Mouse (Mus musculus): ENCODE data around the gene Pou5f2. TPM values are rescaled to one million over a fixed set of nuclear protein-coding genes. Genes with fewer than 3 reads are reported as not detected.

The Pou5f2 gene
- polyA plus RNA-seq, 2 experiments = 0.03 to 0.06 TPM

DNA sequence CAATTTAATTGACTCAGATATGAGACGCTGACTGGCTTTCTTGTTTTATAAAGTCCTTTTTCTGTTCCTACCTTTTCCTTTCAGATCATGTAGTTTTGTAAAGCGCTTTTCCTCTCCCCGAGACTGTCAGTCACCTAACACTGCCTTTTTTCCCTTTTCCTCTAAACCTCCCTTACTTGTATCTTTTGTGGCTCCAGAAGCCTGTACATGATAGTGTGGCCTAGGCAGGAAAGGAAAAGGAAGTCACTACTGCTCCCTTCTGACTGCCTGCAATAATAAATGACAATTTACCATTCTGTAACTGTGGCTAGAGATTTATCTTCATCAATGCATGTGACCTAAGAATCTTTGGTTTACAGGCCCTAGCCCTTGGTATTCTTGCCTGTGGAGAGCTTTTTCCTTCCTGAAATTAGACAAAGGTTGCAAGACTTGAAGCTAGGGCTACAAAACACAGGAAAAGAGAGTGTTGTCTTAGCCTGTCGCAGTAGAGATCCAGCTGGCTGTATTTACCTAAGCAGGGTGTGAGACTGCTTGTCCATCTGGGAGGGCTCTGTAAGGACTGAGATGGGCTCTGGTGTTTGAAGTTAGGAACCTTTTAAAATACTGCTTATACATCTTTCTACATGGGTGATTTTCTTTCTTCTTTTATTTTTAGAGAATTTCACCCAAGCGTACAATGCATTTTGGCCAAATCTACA is 33.4 kb upstream of the Pou5f2 start:
- ATAC-seq (ENCODE audit: insufficient read depth) (no peak), DNase-seq (ENCODE audit: low read depth in 3 of 3, low spot score in 3 of 3) (no peak)

DNA sequence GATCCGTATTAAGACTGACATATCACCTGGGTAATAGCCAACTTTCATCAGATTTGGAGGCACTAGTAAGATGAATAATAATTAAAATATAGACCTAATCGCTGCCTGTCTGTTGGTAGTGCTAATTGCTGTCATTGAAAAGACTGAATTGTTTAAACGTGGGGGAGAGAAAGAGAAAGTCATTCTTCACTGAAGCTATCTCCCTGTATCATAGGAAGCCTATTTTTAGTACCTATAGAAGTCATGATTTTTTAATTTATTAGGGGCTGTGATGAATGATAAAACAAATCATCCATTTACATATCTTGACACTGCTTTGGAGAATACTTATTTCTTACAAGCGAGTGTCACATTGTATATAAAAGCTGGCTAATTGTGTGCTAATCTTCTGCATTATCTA is 20.1 kb upstream of the Pou5f2 start:
- 67% methylated on average over 4 of the region's 4 CpGs for WGBS (ENCODE audit: insufficient replicate concordance)

More for the DNA sequence above, 33.4 kb upstream of the Pou5f2 start:
- WGBS (ENCODE audit: insufficient replicate concordance) = 48% methylated on average over 5 of the region's 5 CpGs
- Histone ChIP-seq H3K4me3 (ENCODE audit: insufficient read depth in 1 of 2, low read depth in 2 of 2, low read length in 2 of 2) (no peak overlapping the region), H3K4me1 (replicated peaks; ENCODE audit: control insufficient read depth in 2 of 2, insufficient read depth in 2 of 2, low read length in 1 of 2) (no peaks in the 10 kb centered on the region), H3K27ac (no peak overlapping the region), H3K27me3 (ENCODE audit: control insufficient read depth, insufficient read depth, low read length) (no peaks in the 10 kb centered on the region), H3K9ac (replicated peaks) (no peak overlapping the region), H3K36me3 (replicated peaks; ENCODE audit: control insufficient read depth, insufficient read depth, low read depth) (no peaks in the 10 kb centered on the region), H3K4me2 (ENCODE audit: low read depth) (no peak overlapping the region), H3K9me3 (ENCODE audit: control insufficient read depth, low read length) (no peaks in the 10 kb centered on the region)
- no peak for TF ChIP-seq CTCF (IDR thresholded peaks at IDR 0.05; ENCODE audit: low read depth)
- no peak for TF ChIP-seq EP300 (IDR thresholded peaks at IDR 0.05; ENCODE audit: low read depth)

DNA sequence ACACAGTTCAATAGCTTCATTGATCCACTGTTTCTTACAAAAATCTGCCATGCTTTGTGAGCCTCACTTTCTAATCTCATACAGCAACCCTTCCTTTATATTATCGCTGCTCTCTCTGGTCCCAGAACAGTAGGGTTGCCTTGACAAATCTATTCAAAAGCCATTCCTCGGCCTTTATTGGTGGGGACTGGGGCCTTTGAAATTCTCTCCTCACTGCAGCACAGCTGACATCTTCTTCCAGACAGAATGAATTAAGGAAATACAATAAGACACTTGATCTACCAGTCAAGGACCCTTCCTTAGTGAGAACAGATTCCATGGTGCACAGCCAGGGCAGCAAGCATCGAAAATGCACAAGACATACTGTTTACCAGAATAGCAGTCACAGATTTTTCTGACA is 19.4 kb upstream of the Pou5f2 start:
- no peaks in the 10 kb centered on the region for H3K9me3 ChIP-seq (ENCODE audit: control insufficient read depth, low read length)
- no peaks in the 10 kb centered on the region for H3K4me1 ChIP-seq (replicated peaks; ENCODE audit: control insufficient read depth in 2 of 2, insufficient read depth in 2 of 2, low read length in 1 of 2)
- H3K27me3 ChIP-seq (ENCODE audit: control insufficient read depth, insufficient read depth, low read length) = no peaks in the 10 kb centered on the region
- DNase-seq (ENCODE audit: low read depth in 3 of 3, low spot score in 3 of 3) (no peak), ATAC-seq (ENCODE audit: insufficient read depth) (no peak)
- no peak for TF ChIP-seq CTCF (IDR thresholded peaks at IDR 0.05; ENCODE audit: low read depth)
- TF ChIP-seq EP300 (IDR thresholded peaks at IDR 0.05; ENCODE audit: low read depth) = no peak
- no peak overlapping the region for H3K4me2 ChIP-seq (ENCODE audit: low read depth)
- no peak overlapping the region for H3K9ac ChIP-seq (replicated peaks)
- no peak overlapping the region for H3K4me3 ChIP-seq (ENCODE audit: insufficient read depth in 1 of 2, low read depth in 2 of 2, low read length in 2 of 2)
- 68% methylated on average over 3 of the region's 3 CpGs for WGBS (ENCODE audit: insufficient replicate concordance)
- no peaks in the 10 kb centered on the region for H3K36me3 ChIP-seq (replicated peaks; ENCODE audit: control insufficient read depth, insufficient read depth, low read depth)
- no peak overlapping the region for H3K27ac ChIP-seq

More for the DNA sequence above, 20.1 kb upstream of the Pou5f2 start:
- TF ChIP-seq CTCF (IDR thresholded peaks at IDR 0.05; ENCODE audit: low read depth) (no peak), EP300 (IDR thresholded peaks at IDR 0.05; ENCODE audit: low read depth) (no peak)
- Histone ChIP-seq H3K9ac (replicated peaks) (no peak overlapping the region), H3K4me3 (ENCODE audit: insufficient read depth in 1 of 2, low read depth in 2 of 2, low read length in 2 of 2) (no peak overlapping the region), H3K9me3 (ENCODE audit: control insufficient read depth, low read length) (no peaks in the 10 kb centered on the region), H3K4me2 (ENCODE audit: low read depth) (no peak overlapping the region), H3K36me3 (replicated peaks; ENCODE audit: control insufficient read depth, insufficient read depth, low read depth) (no peaks in the 10 kb centered on the region), H3K27me3 (ENCODE audit: control insufficient read depth, insufficient read depth, low read length) (no peaks in the 10 kb centered on the region), H3K27ac (no peak overlapping the region), H3K4me1 (replicated peaks; ENCODE audit: control insufficient read depth in 2 of 2, insufficient read depth in 2 of 2, low read length in 1 of 2) (no peaks in the 10 kb centered on the region)
- no peak for DNase-seq (ENCODE audit: low read depth in 3 of 3, low spot score in 3 of 3)
- no peak for ATAC-seq (ENCODE audit: insufficient read depth)

DNA sequence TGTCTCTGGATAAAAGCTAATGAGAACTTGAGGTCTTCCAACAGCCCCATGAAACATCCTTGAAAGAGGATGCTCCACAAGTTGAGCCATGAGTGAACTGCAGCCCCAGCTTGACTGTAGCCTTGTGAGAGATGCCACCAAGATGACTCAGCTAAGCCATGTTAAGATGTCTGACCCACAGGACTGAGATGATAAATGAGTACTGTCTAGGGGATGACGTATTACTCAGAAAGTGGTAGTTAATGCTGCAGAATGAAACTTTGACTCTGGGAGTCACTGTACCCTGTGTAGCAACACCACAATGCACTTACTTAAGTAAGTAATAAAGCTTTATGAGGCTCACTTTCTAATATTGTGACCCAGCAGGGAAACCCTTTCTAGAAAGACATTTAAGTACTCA is 14.5 kb upstream of the Pou5f2 start:
- Histone ChIP-seq H3K4me2 (ENCODE audit: low read depth) (no peak overlapping the region), H3K9me3 (ENCODE audit: control insufficient read depth, low read length) (no peaks in the 10 kb centered on the region), H3K9ac (replicated peaks) (no peak overlapping the region), H3K4me3 (ENCODE audit: insufficient read depth in 1 of 2, low read depth in 2 of 2, low read length in 2 of 2) (no peak overlapping the region), H3K27ac (no peak overlapping the region), H3K27me3 (ENCODE audit: control insufficient read depth, insufficient read depth, low read length) (no peaks in the 10 kb centered on the region), H3K36me3 (replicated peaks; ENCODE audit: control insufficient read depth, insufficient read depth, low read depth) (no peaks in the 10 kb centered on the region), H3K4me1 (replicated peaks; ENCODE audit: control insufficient read depth in 2 of 2, insufficient read depth in 2 of 2, low read length in 1 of 2) (no peaks in the 10 kb centered on the region)
- ATAC-seq (ENCODE audit: insufficient read depth) = no peak
- WGBS (ENCODE audit: insufficient replicate concordance) = 76% methylated on average over 1 of the region's 1 CpGs
- no peak for TF ChIP-seq EP300 (IDR thresholded peaks at IDR 0.05; ENCODE audit: low read depth)
- TF ChIP-seq CTCF (IDR thresholded peaks at IDR 0.05; ENCODE audit: low read depth) = no peak
- DNase-seq (ENCODE audit: low read depth in 3 of 3, low spot score in 3 of 3) = no peak

DNA sequence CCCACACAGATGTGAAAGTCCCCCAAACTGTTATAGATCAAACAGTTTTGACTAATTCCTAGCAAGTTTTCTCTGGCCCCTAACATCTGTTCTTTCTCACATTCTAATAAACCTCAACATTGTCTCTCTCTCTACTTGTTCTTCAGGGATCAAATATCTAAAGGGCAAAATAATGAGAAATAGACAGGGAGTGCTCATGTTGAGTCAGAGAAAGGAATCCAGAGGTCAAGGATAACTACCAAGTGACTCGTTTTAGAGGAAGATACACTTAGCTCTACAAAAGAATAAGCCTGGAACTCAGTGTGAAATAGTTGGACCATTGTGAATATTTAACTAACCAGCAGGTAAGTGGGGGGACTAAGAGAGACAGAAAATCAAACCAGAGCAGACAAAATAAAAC is 8.1 kb downstream of the Pou5f2 start:
- no peak overlapping the region for H3K4me2 ChIP-seq (ENCODE audit: low read depth)
- H3K9ac ChIP-seq (replicated peaks) = no peak overlapping the region
- no peak for ATAC-seq (ENCODE audit: insufficient read depth)
- no peak for DNase-seq (ENCODE audit: low read depth in 3 of 3, low spot score in 3 of 3)
- H3K9me3 ChIP-seq (ENCODE audit: control insufficient read depth, low read length) = no peaks in the 10 kb centered on the region
- no peak overlapping the region for H3K27ac ChIP-seq
- H3K4me1 ChIP-seq (replicated peaks; ENCODE audit: control insufficient read depth in 2 of 2, insufficient read depth in 2 of 2, low read length in 1 of 2) = no peaks in the 10 kb centered on the region
- no peaks in the 10 kb centered on the region for H3K27me3 ChIP-seq (ENCODE audit: control insufficient read depth, insufficient read depth, low read length)
- WGBS (ENCODE audit: insufficient replicate concordance) = 46% methylated on average over 1 of the region's 1 CpGs
- H3K4me3 ChIP-seq (ENCODE audit: insufficient read depth in 1 of 2, low read depth in 2 of 2, low read length in 2 of 2) = no peak overlapping the region
- H3K36me3 ChIP-seq (replicated peaks; ENCODE audit: control insufficient read depth, insufficient read depth, low read depth) = no peaks in the 10 kb centered on the region
- TF ChIP-seq EP300 (IDR thresholded peaks at IDR 0.05; ENCODE audit: low read depth) (no peak), CTCF (IDR thresholded peaks at IDR 0.05; ENCODE audit: low read depth) (no peak)
